Mouse (Mus musculus) hindbrain, embryonic 15.5 days (tissue): Measurements from ENCODE around the gene Cox7a2. TPM values are rescaled to one million over a fixed set of nuclear protein-coding genes. Genes with fewer than 3 reads are reported as not detected.

Experiments used
- ATAC-seq: fragments of 200-750 bp; cut with Nextera tagmentation; 2 replicates; pipeline ENCODE4 v1.8.0; 2017; ENCODE audit warnings: low read depth, moderate number of reproducible peaks, moderate TSS enrichment; ENCODE audit not compliant: low FRiP score
- H3K27ac ChIP-seq: fragments of 300-500 bp; sonication (generic); replicated peaks from 2 replicates; pipeline ENCODE4 v1.5.1; 2015; ENCODE audit warnings: mild to moderate bottlenecking, inconsistent platforms
- H3K27me3 ChIP-seq: fragments of 300-500 bp; sonication (generic); 2 replicates; pipeline ENCODE4 v1.6.1; 2015; ENCODE audit warnings: control low read depth, inconsistent platforms
- H3K36me3 ChIP-seq: fragments of 300-500 bp; sonication (generic); 2 replicates; pipeline ENCODE4 v1.6.1; 2015; ENCODE audit warnings: control low read depth, inconsistent platforms
- H3K4me1 ChIP-seq: fragments of 300-500 bp; sonication (generic); replicated peaks from 2 replicates; pipeline ENCODE4 v1.6.1; 2015; ENCODE audit warnings: control low read depth, inconsistent platforms
- H3K4me2 ChIP-seq: fragments of 300-500 bp; sonication (generic); 2 replicates; pipeline ENCODE4 v1.6.1; 2015; ENCODE audit warnings: moderate library complexity, mild to moderate bottlenecking, inconsistent platforms
- H3K4me3 ChIP-seq: fragments of 300-500 bp; sonication (generic); 2 replicates; pipeline ENCODE4 v1.5.1; 2015; ENCODE audit warnings: mild to moderate bottlenecking, inconsistent platforms
- H3K9ac ChIP-seq: fragments of 300-500 bp; sonication (generic); 2 replicates; pipeline ENCODE4 v1.6.1; 2015; ENCODE audit warnings: inconsistent platforms
- H3K9me3 ChIP-seq: fragments of 300-500 bp; sonication (generic); 2 replicates; pipeline ENCODE4 v1.6.1; 2016; ENCODE audit warnings: control low read depth, inconsistent platforms
- WGBS: fragments of 180-500 bp; shearing (Covaris S2); methylation state at CpG from one replicate; pipeline ENCODE4 v1.1.7; 2015; 5-methylcytosine and 5-hydroxymethylcytosine counted together
- polyA plus RNA-seq: library from polyadenylated mRNA; unstranded; fragments of >200 nt; fragmentation: Nextera tagmentation; extraction: Ambion mirVana; gene quantifications from 2 replicates; pipeline ENCODE4 v1.2.1, GENCODE M21; 2015

The Cox7a2 gene
- polyA plus RNA-seq, 1 experiment from 2014 or later = 828 TPM

GRCm38 (mm10) chr9:79779354-79779753 lies 19.7 kb upstream of the Cox7a2 start:
- 85% methylated on average over 2 of the region's 2 CpGs for WGBS
- no peak overlapping the region for H3K27ac ChIP-seq
- no peaks in the 10 kb centered on the region for H3K9me3 ChIP-seq
- no peak overlapping the region for H3K4me3 ChIP-seq
- H3K36me3 ChIP-seq = 0 out of 2 replicates have a peak, but pooled peaks cover 9% of the 10 kb centered on the region
- H3K27me3 ChIP-seq = no peaks in the 10 kb centered on the region
- no peaks in the 10 kb centered on the region; the same call in 1 of the 2 replicates for H3K4me1 ChIP-seq
- no peak overlapping the region for H3K9ac ChIP-seq
- no peak for ATAC-seq
- H3K4me2 ChIP-seq = no peak overlapping the region

DNA sequence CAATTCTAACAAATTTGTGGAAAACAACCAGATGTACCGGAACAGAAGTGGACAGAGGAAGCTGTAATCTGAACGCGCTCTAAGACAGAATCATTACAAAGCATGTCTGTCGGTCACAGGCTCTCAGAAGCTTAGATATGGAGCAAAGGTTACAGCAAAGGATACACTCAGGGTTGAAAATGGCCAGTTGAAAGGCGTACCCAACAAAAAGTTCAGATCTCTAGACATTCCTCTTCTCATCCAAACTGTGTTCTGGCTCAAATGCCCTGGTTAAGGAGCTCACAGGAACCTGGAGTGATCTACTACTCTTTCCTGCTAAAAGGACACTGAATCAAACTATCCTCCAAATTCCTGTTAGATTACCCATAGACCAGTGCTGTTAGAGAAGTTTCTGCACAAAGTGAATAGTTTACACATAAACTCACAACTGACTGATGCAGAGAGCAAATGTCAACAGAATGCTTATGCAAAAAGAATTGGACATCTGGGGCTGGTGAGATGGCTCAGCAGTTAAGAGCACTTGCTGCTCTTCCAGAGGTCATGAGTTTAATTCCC lies 7.4 kb upstream of the Cox7a2 start:
- H3K27ac ChIP-seq = no peak overlapping the region
- WGBS = 93% methylated on average over 5 of the region's 5 CpGs
- ATAC-seq = no peak

GRCm38 (mm10) chr9:79765329-79765728 lies 5.7 kb upstream of the Cox7a2 start:
- no peak overlapping the region for H3K9ac ChIP-seq
- peaks cover 3% of the 10 kb centered on the region; the same call in 1 of the 2 replicates for H3K4me1 ChIP-seq
- H3K27me3 ChIP-seq = no peaks in the 10 kb centered on the region
- no peaks in the 10 kb centered on the region for H3K9me3 ChIP-seq
- H3K4me2 ChIP-seq = no peak overlapping the region
- no peak overlapping the region for H3K4me3 ChIP-seq
- 0 out of 2 replicates have a peak, but pooled peaks cover 1% of the 10 kb centered on the region for H3K36me3 ChIP-seq
- no peak overlapping the region for H3K27ac ChIP-seq
- ATAC-seq = no peak
- 90% methylated on average over 4 of the region's 4 CpGs for WGBS

More for the DNA sequence above, 7.4 kb upstream of the Cox7a2 start:
- Histone ChIP-seq H3K27me3 (no peaks in the 10 kb centered on the region), H3K9ac (no peak overlapping the region), H3K4me2 (no peak overlapping the region), H3K9me3 (no peaks in the 10 kb centered on the region), H3K36me3 (0 out of 2 replicates have a peak, but pooled peaks cover 8% of the 10 kb centered on the region), H3K4me1 (no peaks in the 10 kb centered on the region), H3K4me3 (no peak overlapping the region)

GRCm38 (mm10) chr9:79762519-79762918 lies 2.8 kb upstream of the Cox7a2 start:
- Histone ChIP-seq H3K9me3 (no peaks in the 10 kb centered on the region), H3K4me1 (peaks cover 20% of the 10 kb centered on the region), H3K27ac (no peak overlapping the region), H3K4me3 (no peak overlapping the region), H3K4me2 (no peak overlapping the region), H3K36me3 (0 out of 2 replicates have a peak, but pooled peaks cover 2% of the 10 kb centered on the region), H3K9ac (no peak overlapping the region), H3K27me3 (no peaks in the 10 kb centered on the region)
- ATAC-seq = no peak
- 89% methylated on average over 6 of the region's 6 CpGs for WGBS

- H3K4me2 ChIP-seq = peak overlapping the region; percentile 70
- H3K4me3 ChIP-seq = peak overlapping the region; percentile 70
- peaks cover 13% of the 10 kb centered on the region for H3K36me3 ChIP-seq
- H3K9me3 ChIP-seq = no peaks in the 10 kb centered on the region
- WGBS = 9% methylated on average over 14 of the region's 14 CpGs
- ATAC-seq = no peak
- no peaks in the 10 kb centered on the region for H3K27me3 ChIP-seq
- H3K27ac ChIP-seq = peak overlapping the region; percentile 86
- H3K9ac ChIP-seq = peak overlapping the region; percentile 65
- peaks cover 21% of the 10 kb centered on the region for H3K4me1 ChIP-seq
Observed at GRCm38 (mm10) chr9:79760076-79760475, 398 bp upstream of the Cox7a2 start.

DNA sequence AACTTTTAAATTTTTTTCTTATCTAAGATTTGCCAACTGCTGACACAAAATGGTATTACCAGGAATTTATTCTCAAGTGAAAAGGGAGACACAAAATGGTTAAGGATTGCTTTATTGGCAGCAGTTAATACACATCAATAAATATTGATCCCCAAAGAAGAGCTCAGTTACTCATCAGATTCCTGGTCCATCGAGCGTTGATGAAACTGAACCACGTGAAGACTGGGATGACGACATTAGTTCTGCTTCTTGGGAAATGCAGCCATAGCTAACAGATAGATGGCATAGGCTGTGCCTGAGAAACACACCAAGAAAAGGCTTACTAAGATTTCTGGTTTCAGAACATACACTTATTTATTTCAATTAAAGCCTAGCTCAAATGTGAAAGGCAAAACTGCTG lies 4.4 kb downstream of the Cox7a2 start:
- H3K27ac ChIP-seq = no peak overlapping the region
- H3K4me2 ChIP-seq = no peak overlapping the region
- no peaks in the 10 kb centered on the region for H3K9me3 ChIP-seq
- 93% methylated on average over 4 of the region's 4 CpGs for WGBS
- H3K9ac ChIP-seq = no peak overlapping the region
- ATAC-seq = no peak
- no peaks in the 10 kb centered on the region for H3K27me3 ChIP-seq
- peaks cover 41% of the 10 kb centered on the region for H3K36me3 ChIP-seq
- H3K4me1 ChIP-seq = peaks cover 18% of the 10 kb centered on the region
- H3K4me3 ChIP-seq = no peak overlapping the region

DNA sequence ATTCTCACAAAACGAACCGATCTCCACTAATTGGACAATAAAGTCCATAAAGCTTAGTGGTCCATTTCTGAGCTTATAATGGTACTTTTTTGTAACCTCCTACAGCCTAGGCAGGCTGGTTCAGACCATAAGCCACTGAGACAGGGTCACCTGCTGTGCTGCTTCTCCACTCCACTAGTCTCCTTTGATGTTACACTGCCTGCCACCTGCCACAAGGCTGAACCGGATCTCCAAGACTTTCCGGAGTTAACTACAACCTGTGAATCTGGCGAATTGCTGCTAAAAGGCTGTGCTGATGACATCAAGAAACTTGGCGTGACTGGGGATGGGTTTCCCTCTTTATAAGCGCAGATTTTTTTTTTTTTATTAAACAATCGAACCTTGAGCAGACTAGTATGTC lies 7.8 kb downstream of the Cox7a2 start:
- H3K36me3 ChIP-seq = peaks cover 42% of the 10 kb centered on the region
- H3K27ac ChIP-seq = no peak overlapping the region
- no peaks in the 10 kb centered on the region for H3K27me3 ChIP-seq
- no peaks in the 10 kb centered on the region for H3K4me1 ChIP-seq
- no peak overlapping the region for H3K4me2 ChIP-seq
- H3K9me3 ChIP-seq = no peaks in the 10 kb centered on the region
- H3K4me3 ChIP-seq = no peak overlapping the region
- ATAC-seq = no peak
- 88% methylated on average over 8 of the region's 8 CpGs for WGBS
- H3K9ac ChIP-seq = no peak overlapping the region

GRCm38 (mm10) chr9:79750709-79751108 lies 9.0 kb downstream of the Cox7a2 start:
- Histone ChIP-seq H3K9me3 (no peaks in the 10 kb centered on the region), H3K4me2 (no peak overlapping the region), H3K27ac (no peak overlapping the region), H3K27me3 (no peaks in the 10 kb centered on the region), H3K4me1 (no peaks in the 10 kb centered on the region), H3K9ac (no peak overlapping the region), H3K36me3 (peaks cover 37% of the 10 kb centered on the region), H3K4me3 (no peak overlapping the region)
- WGBS = 93% methylated on average over 7 of the region's 7 CpGs
- ATAC-seq = no peak

DNA sequence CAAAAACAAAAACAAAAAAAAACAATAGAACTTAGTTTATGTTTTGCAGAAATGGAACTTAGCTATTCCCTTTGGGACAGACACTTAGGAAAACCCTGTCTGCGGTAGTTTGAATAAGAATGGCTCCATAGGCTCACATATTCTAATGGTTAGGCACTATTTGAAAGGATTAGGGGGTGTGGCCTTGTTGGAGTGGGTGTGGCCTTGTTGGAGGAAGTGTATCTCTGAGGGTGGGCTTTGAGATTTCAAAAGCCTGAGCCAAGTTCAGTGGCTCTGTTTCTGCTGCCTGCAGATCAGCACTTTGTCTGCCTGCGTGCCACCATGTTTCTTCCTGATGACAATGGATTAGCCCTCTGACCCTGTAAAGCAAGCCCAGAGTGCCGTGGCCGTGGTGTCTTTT lies 14.6 kb downstream of the Cox7a2 start:
- 0 out of 2 replicates have a peak, but pooled peaks cover 4% of the 10 kb centered on the region for H3K36me3 ChIP-seq
- no peak overlapping the region for H3K9ac ChIP-seq
- no peak overlapping the region for H3K4me2 ChIP-seq
- no peak for ATAC-seq
- 45% methylated on average over 4 of the region's 4 CpGs for WGBS
- H3K4me1 ChIP-seq = no peaks in the 10 kb centered on the region
- no peak overlapping the region for H3K27ac ChIP-seq
- no peaks in the 10 kb centered on the region for H3K9me3 ChIP-seq
- no peaks in the 10 kb centered on the region for H3K27me3 ChIP-seq
- H3K4me3 ChIP-seq = no peak overlapping the region

GRCm38 (mm10) chr9:79735608-79736007 lies 24.1 kb downstream of the Cox7a2 start:
- Histone ChIP-seq H3K4me3 (no peak overlapping the region), H3K4me1 (no peaks in the 10 kb centered on the region), H3K9me3 (no peaks in the 10 kb centered on the region), H3K9ac (no peak overlapping the region), H3K36me3 (no peaks in the 10 kb centered on the region), H3K27ac (no peak overlapping the region), H3K27me3 (no peaks in the 10 kb centered on the region), H3K4me2 (no peak overlapping the region)
- 93% methylated on average over 6 of the region's 6 CpGs for WGBS
- ATAC-seq = no peak

GRCm38 (mm10) chr9:79730301-79730700 lies 29.4 kb downstream of the Cox7a2 start:
- Histone ChIP-seq H3K4me1 (no peaks in the 10 kb centered on the region), H3K4me2 (no peak overlapping the region), H3K9ac (no peak overlapping the region), H3K36me3 (no peaks in the 10 kb centered on the region), H3K9me3 (no peaks in the 10 kb centered on the region), H3K27me3 (no peaks in the 10 kb centered on the region), H3K27ac (no peak overlapping the region), H3K4me3 (no peak overlapping the region)
- WGBS = 91% methylated on average over 5 of the region's 5 CpGs
- no peak for ATAC-seq

DNA sequence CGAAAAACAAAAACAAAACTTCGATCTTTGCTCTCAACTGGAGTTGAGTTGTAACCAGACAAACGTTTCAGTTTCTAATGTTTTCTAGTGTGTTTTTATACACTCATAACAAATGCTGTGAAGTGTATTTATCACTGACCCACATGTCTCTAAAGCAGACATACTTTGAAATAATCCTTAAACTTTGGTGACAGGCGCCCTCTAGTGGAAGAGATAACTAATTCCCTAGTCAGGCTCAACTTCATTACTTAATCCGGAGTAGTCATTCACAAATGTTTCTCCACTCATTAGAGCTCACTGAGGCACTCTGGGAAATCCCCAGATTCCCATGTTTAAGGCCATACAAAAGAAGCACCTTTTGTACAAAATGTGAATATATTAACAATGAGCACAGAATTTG lies 36.6 kb downstream of the Cox7a2 start:
- H3K27ac ChIP-seq = no peak overlapping the region
- ATAC-seq = no peak
- no peak overlapping the region for H3K9ac ChIP-seq
- H3K4me2 ChIP-seq = no peak overlapping the region
- H3K4me3 ChIP-seq = no peak overlapping the region
- H3K4me1 ChIP-seq = peaks cover 25% of the 10 kb centered on the region
- H3K27me3 ChIP-seq = peaks cover 22% of the 10 kb centered on the region
- 35% methylated on average over 5 of the region's 5 CpGs for WGBS
- H3K36me3 ChIP-seq = no peaks in the 10 kb centered on the region
- H3K9me3 ChIP-seq = no peaks in the 10 kb centered on the region

DNA sequence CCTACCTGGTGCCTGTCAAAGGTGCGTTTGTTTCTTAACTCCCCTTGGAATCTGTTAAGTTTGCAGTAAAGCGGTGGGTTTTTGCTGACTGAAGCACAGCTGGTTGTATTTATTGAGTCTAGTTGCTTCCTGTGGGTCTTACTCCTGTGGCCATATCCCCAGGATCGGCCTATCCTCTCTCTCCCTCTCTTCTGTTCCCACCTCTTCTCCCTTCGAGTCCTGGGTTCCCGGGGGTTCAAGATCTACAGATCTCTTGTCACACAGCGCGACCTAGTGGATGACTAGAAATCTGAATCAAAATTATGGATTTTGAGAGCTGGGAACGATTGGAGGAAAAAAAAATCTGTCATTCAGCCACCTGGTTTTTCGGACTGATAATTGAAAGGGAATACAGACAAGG lies 38.6 kb downstream of the Cox7a2 start:
- WGBS = 6% methylated on average over 9 of the region's 9 CpGs
- ATAC-seq = no peak
- peak overlapping the region; percentile 7; the same call in 1 of the 2 replicates for H3K4me3 ChIP-seq

More for the DNA sequence above, 38.6 kb downstream of the Cox7a2 start:
- peak overlapping the region; percentile 44 for H3K4me2 ChIP-seq
- H3K9ac ChIP-seq = no peak overlapping the region
- peaks cover 26% of the 10 kb centered on the region for H3K27me3 ChIP-seq
- H3K4me1 ChIP-seq = peaks cover 36% of the 10 kb centered on the region
- no peaks in the 10 kb centered on the region for H3K36me3 ChIP-seq
- no peaks in the 10 kb centered on the region for H3K9me3 ChIP-seq
- no peak overlapping the region for H3K27ac ChIP-seq
